Mouse (Mus musculus) olfactory bulb, adult 2 months (tissue): ENCODE results near the gene Atg2a.

Source experiments
- CTCF ChIP-seq: fragments of 200-500 bp; IDR thresholded peaks from 2 replicates; pipeline ENCODE4 v1.5.1; 2012; ENCODE audit warnings: low read depth, mild to moderate bottlenecking, low read length, moderate library complexity; ENCODE audit not compliant: insufficient read depth
- POLR2A ChIP-seq: fragments of 200-500 bp; IDR thresholded peaks from 2 replicates; pipeline ENCODE4 v1.6.1; 2012; ENCODE audit warnings: mild to moderate bottlenecking, low read depth, low read length, moderate library complexity; ENCODE audit not compliant: insufficient read depth

- TF ChIP-seq POLR2A (no peak), CTCF (no peak)
These were observed 32.6 kb downstream of the Atg2a start for GRCm38 (mm10) chr19:6273998-6274608.
